Mouse (Mus musculus) CH12.LX (cell line): ENCODE data around the gene 9930021J03Rik. TPM values are rescaled to one million over a fixed set of nuclear protein-coding genes. Genes with fewer than 3 reads are reported as not detected.
A peak's percentile ranks its signal among the peaks of the same experiment; 100 is the strongest.

ENCODE experiments used
- DNase-seq: peaks from one replicate; pipeline ENCODE4 v3.0.0-alpha.2; 2013; ENCODE audit errors: extremely low read depth
- H3K27ac ChIP-seq: 2 replicates; pipeline ENCODE4 v1.5.1; 2012; ENCODE audit warnings: low read depth, mild to moderate bottlenecking, control low read depth, moderate library complexity; ENCODE audit not compliant: insufficient read depth
- H3K27me3 ChIP-seq: replicated peaks from 2 replicates; pipeline ENCODE3; 2012; ENCODE audit warnings: inconsistent platforms
- H3K36me3 ChIP-seq, 2 experiments: replicated peaks in 1 of 2; 2 replicates each; pipeline versions ENCODE3 to v1.6.1; 2012; ENCODE audit warnings: inconsistent platforms in 1 of 2, low read length in 1 of 2, mild to moderate bottlenecking in 1 of 2, mixed read lengths in 1 of 2, moderate library complexity in 1 of 2; ENCODE audit not compliant: control insufficient read depth in 1 of 2, insufficient read depth in 1 of 2
- H3K4me1 ChIP-seq, 2 experiments: 2 replicates each; pipeline ENCODE4 v1.6.1; 2012; ENCODE audit warnings: inconsistent platforms in 1 of 2, moderate library complexity in 1 of 2; ENCODE audit not compliant: insufficient read depth in 2 of 2, control insufficient read depth in 1 of 2
- H3K4me2 ChIP-seq: 2 replicates; pipeline ENCODE4 v1.6.1; 2012; ENCODE audit warnings: low read depth, mild to moderate bottlenecking, control low read depth; ENCODE audit not compliant: poor library complexity, insufficient read depth, severe bottlenecking
- H3K4me3 ChIP-seq, 3 experiments: fragments of 150-350 bp in 1 of 3; sonication (generic) in 1 of 3; replicated peaks in 1 of 3; 2 replicates each; pipeline versions ENCODE3 to v1.5.1; 2011 to 2012; ENCODE audit warnings: low read depth in 2 of 3, low read length in 2 of 3, mild to moderate bottlenecking in 2 of 3, moderate library complexity in 2 of 3, control low read depth in 1 of 3, improper control_type of control experiment in 1 of 3, inconsistent platforms in 1 of 3, mixed read lengths in 1 of 3; ENCODE audit not compliant: poor library complexity in 1 of 3
- H3K79me2 ChIP-seq: replicated peaks from 2 replicates; pipeline ENCODE4 v1.6.1; 2012; ENCODE audit warnings: mild to moderate bottlenecking, moderate library complexity; ENCODE audit not compliant: control insufficient read depth, poor library complexity, insufficient read depth, severe bottlenecking; ENCODE audit errors: extremely low read depth
- H3K9ac ChIP-seq: 2 replicates; pipeline ENCODE4 v1.6.1; 2012; ENCODE audit warnings: low read depth, mild to moderate bottlenecking, control low read depth, moderate library complexity; ENCODE audit not compliant: insufficient read depth
- H3K9me3 ChIP-seq: replicated peaks from 2 replicates; pipeline ENCODE3; 2012; ENCODE audit warnings: low read length, inconsistent platforms, mixed read lengths
- CHD2 ChIP-seq: IDR thresholded peaks from 2 replicates; pipeline ENCODE4 v1.6.1; 2011; ENCODE audit warnings: low read length, improper control_type of control experiment
- CTCF ChIP-seq, 2 experiments: IDR thresholded peaks in 1 of 2; conservative IDR thresholded peaks in 1 of 2; 2 replicates each; pipeline ENCODE4 v1.5.1; 2011 to 2012; ENCODE audit warnings: low read depth in 2 of 2, low read length in 2 of 2, improper control_type of control experiment in 1 of 2, inconsistent platforms in 1 of 2, mild to moderate bottlenecking in 1 of 2, moderate library complexity in 1 of 2
- ELF1 ChIP-seq: IDR thresholded peaks from 2 replicates; pipeline ENCODE4 v1.6.1; 2014; ENCODE audit warnings: low read depth, mild to moderate bottlenecking, inconsistent platforms, low read length, improper control_type of control experiment
- HCFC1 ChIP-seq: IDR thresholded peaks from 2 replicates; pipeline ENCODE4 v1.6.1; 2012; ENCODE audit warnings: low read depth, mild to moderate bottlenecking, inconsistent platforms, low read length, improper control_type of control experiment
- JUN ChIP-seq: IDR thresholded peaks from 2 replicates; pipeline ENCODE4 v1.6.1; 2011; ENCODE audit warnings: low read depth, mild to moderate bottlenecking, low read length, improper control_type of control experiment, moderate library complexity; ENCODE audit not compliant: insufficient read depth
- RAD21 ChIP-seq: IDR thresholded peaks from 2 replicates; pipeline ENCODE4 v1.6.1; 2011; ENCODE audit warnings: low read depth, mild to moderate bottlenecking, low read length, improper control_type of control experiment, moderate library complexity
- RCOR1 ChIP-seq: conservative IDR thresholded peaks from 2 replicates; pipeline ENCODE4 v1.6.1; 2012; ENCODE audit warnings: low read depth, mild to moderate bottlenecking, inconsistent platforms, low read length, improper control_type of control experiment
- SMC3 ChIP-seq: IDR thresholded peaks from 2 replicates; pipeline ENCODE4 v1.6.1; 2011; ENCODE audit warnings: low read depth, low read length, improper control_type of control experiment
- TBP ChIP-seq: conservative IDR thresholded peaks from 2 replicates; pipeline ENCODE4 v1.6.1; 2011; ENCODE audit warnings: low read depth, low read length, improper control_type of control experiment
- USF1 ChIP-seq: IDR thresholded peaks from 2 replicates; pipeline ENCODE4 v1.6.1; 2014; ENCODE audit warnings: low read depth, mild to moderate bottlenecking, inconsistent platforms, low read length, improper control_type of control experiment
- USF2 ChIP-seq: conservative IDR thresholded peaks from 2 replicates; pipeline ENCODE4 v1.6.1; 2011; ENCODE audit warnings: low read depth, low read length, improper control_type of control experiment
- dilution Hi-C: fragments of 300-500 bp; cut with MboI; formaldehyde crosslinking; loops from 2 replicates; pipeline ENCODE4 v1.14.3; 2020; ENCODE audit warnings: low sequenced_read_pairs; ENCODE audit not compliant: extremely low pct_unique_long_range_greater_than_20kb, extremely low pct_ligation_motif_present
- in situ Hi-C: fragments of 300-500 bp; cut with MboI; formaldehyde crosslinking; loops from 3 replicates; pipeline ENCODE4 v1.14.3; 2019; ENCODE audit warnings: low sequenced_read_pairs, low pct_ligation_motif_present, low pct_unique_long_range_greater_than_20kb, mixed read lengths
- polyA plus RNA-seq: library from polyadenylated mRNA; unstranded; fragments of >175 nt; gene quantifications from 2 replicates; pipeline ENCODE4 v1.2.1, GENCODE M21; 2012; ENCODE audit warnings: low read depth; ENCODE audit not compliant: insufficient read length
- total RNA-seq, 2 experiments: library from RNA; depleted of rRNA; stranded (reverse); fragments of 300-350 nt in 1 of 2; fragments of >200 nt in 1 of 2; gene quantifications; 2 replicates each; pipeline ENCODE4 v1.2.3; 2012 to 2014

The 9930021J03Rik gene
- total and polyA plus RNA-seq, 3 experiments: 4.2 to 8.7 (median 7.8) TPM

GRCm38 (mm10) chr19:29743531-29743930 is 62.3 kb downstream of the 9930021J03Rik start:
- no peak for DNase-seq
- no peaks in the 10 kb centered on the region for H3K4me1 ChIP-seq
- TF ChIP-seq JUN (no peak), SMC3 (no peak), TBP (no peak), USF2 (no peak), RAD21 (no peak), RCOR1 (no peak)
- TF ChIP-seq, all 38 proteins: peak for 0
- dilution Hi-C loops (no loop called here), in situ Hi-C loops (no loop called here)
- Histone ChIP-seq H3K36me3 (peaks cover 0 to 2% of the 10 kb centered on the region in 2 experiments), H3K27ac (no peak overlapping the region), H3K79me2 (no peaks in the 10 kb centered on the region), H3K4me2 (no peak overlapping the region), H3K9me3 (no peaks in the 10 kb centered on the region), H3K27me3 (no peaks in the 10 kb centered on the region), H3K9ac (no peak overlapping the region), H3K4me3 (no peak overlapping the region)

- Histone ChIP-seq H3K4me3 (no peak overlapping the region), H3K9ac (no peak overlapping the region), H3K4me1 (no peaks in the 10 kb centered on the region), H3K27me3 (no peaks in the 10 kb centered on the region), H3K79me2 (no peaks in the 10 kb centered on the region), H3K4me2 (no peak overlapping the region), H3K9me3 (no peaks in the 10 kb centered on the region), H3K27ac (no peak overlapping the region), H3K36me3 (no peaks in the 10 kb centered on the region)
- dilution Hi-C loops: no loop called here
- in situ Hi-C loops: no loop called here
- DNase-seq: no peak
- TF ChIP-seq ELF1 (no peak), USF1 (no peak)
These were observed 65.1 kb downstream of the 9930021J03Rik start for GRCm38 (mm10) chr19:29740661-29741060.

GRCm38 (mm10) chr19:29739608-29740007 is 66.2 kb downstream of the 9930021J03Rik start:
- no peaks in the 10 kb centered on the region for H3K27me3 ChIP-seq
- H3K4me1 ChIP-seq: no peaks in the 10 kb centered on the region
- no peaks in the 10 kb centered on the region for H3K9me3 ChIP-seq
- in situ Hi-C loops (no loop called here), dilution Hi-C loops (no loop called here)
- H3K36me3 ChIP-seq: no peaks in the 10 kb centered on the region
- DNase-seq: no peak
- H3K4me2 ChIP-seq: no peak overlapping the region
- H3K79me2 ChIP-seq: no peaks in the 10 kb centered on the region
- no peak overlapping the region for H3K27ac ChIP-seq
- peak in 1 of 2 experiments; percentile 40; a peak in 2 of 4 replicates for TF ChIP-seq CTCF (conservative IDR thresholded peaks at IDR 0.05 in 1 of 2, IDR thresholded peaks at IDR 0.05 in 1 of 2; ENCODE audit: low read depth in 2 of 2, low read length in 2 of 2)
- peak; percentile 14 for TF ChIP-seq RAD21
- TF ChIP-seq HCFC1: no peak
- no peak for TF ChIP-seq CHD2
- TF ChIP-seq ELF1: no peak
- peak; percentile 27 for TF ChIP-seq SMC3
- H3K4me3 ChIP-seq: no peak overlapping the region
- H3K9ac ChIP-seq: no peak overlapping the region
